Mouse (Mus musculus) lung, embryonic 15.5 days (tissue): Measurements from ENCODE around the gene Hsp90ab1. TPM values are rescaled to one million over a fixed set of nuclear protein-coding genes. Genes with fewer than 3 reads are reported as not detected.

Experiments
- ATAC-seq: fragments of 200-750 bp; cut with Nextera tagmentation; 2 replicates; pipeline ENCODE4 v1.8.0; 2017; ENCODE audit warnings: moderate number of reproducible peaks, borderline replicate concordance; ENCODE audit not compliant: low FRiP score, low TSS enrichment; ENCODE audit errors: extremely low read depth
- H3K27ac ChIP-seq: fragments of 300-500 bp; sonication (generic); 2 replicates; pipeline ENCODE4 v1.5.1; 2015; ENCODE audit warnings: moderate library complexity, mild to moderate bottlenecking, inconsistent platforms
- H3K27me3 ChIP-seq: fragments of 300-500 bp; sonication (generic); 2 replicates; pipeline ENCODE4 v1.6.1; 2015; ENCODE audit warnings: inconsistent platforms
- H3K36me3 ChIP-seq: fragments of 300-500 bp; sonication (generic); 2 replicates; pipeline ENCODE4 v1.6.1; 2015; ENCODE audit warnings: inconsistent platforms
- H3K4me1 ChIP-seq: fragments of 300-500 bp; sonication (generic); 2 replicates; pipeline ENCODE4 v1.6.1; 2015; ENCODE audit warnings: inconsistent platforms
- H3K4me2 ChIP-seq: fragments of 300-500 bp; sonication (generic); 2 replicates; pipeline ENCODE4 v1.6.1; 2015; ENCODE audit warnings: inconsistent platforms, mild to moderate bottlenecking, moderate library complexity
- H3K4me3 ChIP-seq: fragments of 300-500 bp; sonication (generic); 2 replicates; pipeline ENCODE4 v1.5.1; 2015; ENCODE audit warnings: mild to moderate bottlenecking, inconsistent platforms
- H3K9ac ChIP-seq: fragments of 300-500 bp; sonication (generic); 2 replicates; pipeline ENCODE4 v1.6.1; 2015; ENCODE audit warnings: inconsistent platforms
- H3K9me3 ChIP-seq: fragments of 300-500 bp; sonication (generic); 2 replicates; pipeline ENCODE4 v1.6.1; 2016; ENCODE audit warnings: inconsistent platforms
- WGBS: fragments of 180-500 bp; shearing (Covaris S2); methylation state at CpG from one replicate; pipeline ENCODE4 v1.1.7; 2015; 5-methylcytosine and 5-hydroxymethylcytosine counted together
- polyA plus RNA-seq: library from polyadenylated mRNA; unstranded; fragments of >200 nt; fragmentation: Nextera tagmentation; extraction: Ambion mirVana; gene quantifications from 2 replicates; pipeline ENCODE4 v1.2.1, GENCODE M21; 2015

Gene Hsp90ab1
- polyA plus RNA-seq, 1 experiment from 2014 or later, result 1,572 TPM

- 6% methylated on average over 8 of the region's 8 CpGs for WGBS
- Histone ChIP-seq H3K27me3 (peaks cover 65% of the 10 kb centered on the region), H3K9ac (no peak overlapping the region), H3K36me3 (no peaks in the 10 kb centered on the region), H3K4me1 (peaks cover 21% of the 10 kb centered on the region), H3K9me3 (no peaks in the 10 kb centered on the region), H3K4me3 (no peak overlapping the region), H3K4me2 (no peak overlapping the region), H3K27ac (no peak overlapping the region)
- no peak for ATAC-seq
Observed at GRCm38 (mm10) chr17:45551816-45552451, 21.1 kb downstream of the Hsp90ab1 start.

DNA sequence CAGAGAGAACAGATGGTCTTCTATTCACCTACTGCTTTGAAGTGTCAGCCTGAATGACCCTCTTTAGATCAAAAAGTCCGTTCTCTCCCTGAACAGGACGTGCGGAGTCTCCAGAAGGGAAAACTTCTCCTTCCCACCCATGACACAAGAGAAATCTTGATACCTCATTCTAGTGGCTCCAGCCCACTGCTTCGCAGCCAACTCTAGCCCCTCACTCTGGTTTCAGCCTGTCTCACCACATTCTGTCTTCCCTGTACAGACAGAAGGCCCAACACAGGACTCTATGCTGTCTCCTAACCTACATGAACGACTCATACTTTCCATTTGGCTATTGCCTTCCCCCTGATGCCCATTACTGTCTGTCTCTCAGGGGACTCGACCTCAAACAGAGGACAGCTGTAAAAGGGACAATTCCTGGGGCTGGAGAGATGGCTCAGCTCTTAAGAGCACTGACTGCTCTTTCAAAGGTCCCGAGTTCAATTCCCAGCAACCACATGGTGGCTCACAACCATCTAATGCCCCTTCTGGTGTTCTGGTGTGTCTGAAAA lies 21.7 kb downstream of the Hsp90ab1 start:
- 42% methylated on average over 7 of the region's 7 CpGs for WGBS
- H3K9ac ChIP-seq, result no peak overlapping the region
- no peak overlapping the region for H3K4me2 ChIP-seq
- no peak overlapping the region for H3K27ac ChIP-seq
- H3K4me3 ChIP-seq, result no peak overlapping the region
- H3K4me1 ChIP-seq, result peaks cover 20% of the 10 kb centered on the region
- peaks cover 65% of the 10 kb centered on the region for H3K27me3 ChIP-seq
- no peaks in the 10 kb centered on the region for H3K36me3 ChIP-seq
- ATAC-seq, result no peak
- H3K9me3 ChIP-seq, result no peaks in the 10 kb centered on the region

DNA sequence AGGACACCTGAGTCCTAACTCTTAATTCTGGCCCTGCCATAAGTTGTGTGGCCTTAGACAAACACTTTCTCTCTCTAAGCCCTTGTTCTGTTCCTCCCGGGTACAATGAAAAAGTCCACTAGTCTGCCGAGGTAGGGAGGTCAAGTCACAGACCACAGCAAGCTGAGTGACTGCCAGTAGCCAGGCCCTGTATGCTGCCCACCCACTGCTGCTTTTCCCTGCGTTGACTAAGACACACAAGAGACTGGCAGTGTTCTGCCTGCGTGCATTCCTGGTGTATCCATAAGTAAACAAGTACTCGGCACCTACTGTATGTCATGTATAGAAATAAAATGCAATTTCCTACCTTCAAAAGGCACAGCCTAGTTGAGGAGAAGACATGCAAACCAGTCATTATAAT lies 22.8 kb downstream of the Hsp90ab1 start:
- H3K36me3 ChIP-seq, result no peaks in the 10 kb centered on the region
- 13% methylated on average over 5 of the region's 5 CpGs for WGBS
- H3K9me3 ChIP-seq, result no peaks in the 10 kb centered on the region
- ATAC-seq, result no peak
- peaks cover 21% of the 10 kb centered on the region for H3K4me1 ChIP-seq
- no peak overlapping the region for H3K4me3 ChIP-seq
- H3K9ac ChIP-seq, result no peak overlapping the region
- peak overlapping the region; percentile 100 for H3K4me2 ChIP-seq
- no peak overlapping the region for H3K27ac ChIP-seq
- H3K27me3 ChIP-seq, result peaks cover 69% of the 10 kb centered on the region

DNA sequence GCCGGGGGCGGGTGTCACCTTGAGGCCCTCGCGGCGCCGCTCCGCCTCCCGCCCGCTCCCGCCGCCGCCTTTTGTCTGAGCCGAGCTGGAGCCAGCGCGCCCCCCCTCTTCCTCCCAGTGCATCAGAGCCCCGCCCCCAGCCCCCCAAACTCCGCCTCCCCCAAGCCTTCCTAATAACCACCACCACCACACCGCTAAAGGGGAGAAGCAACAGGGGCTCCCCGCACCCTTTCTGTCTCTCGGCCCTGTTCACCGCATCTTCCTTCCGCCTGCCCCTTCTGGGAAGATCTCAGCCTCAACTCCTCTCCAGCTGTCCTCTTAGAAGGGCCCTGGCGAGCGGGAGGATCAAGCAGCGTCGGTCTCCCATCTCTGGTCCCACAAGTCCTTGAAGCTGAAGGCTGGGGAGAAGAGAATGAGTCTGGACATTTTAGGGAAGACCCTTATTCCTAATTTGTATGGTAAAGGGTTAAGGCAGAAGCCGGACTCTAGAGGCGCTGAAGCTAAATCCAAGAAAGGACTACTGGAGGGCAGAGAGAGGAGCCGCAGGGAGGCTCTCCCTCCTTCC lies 23.4 kb downstream of the Hsp90ab1 start, which contains the start of gene Tmem151b:
Gene Tmem151b, minus strand, starts transcription at position 61 of the 565 bp plus-strand sequence.
- Histone ChIP-seq H3K4me3 (peak within 1 kb of the TSS; percentile 68), H3K4me2 (peak within 1 kb of the TSS; percentile 100), H3K9me3 (no peaks in the 10 kb centered on the region), H3K27me3 (peaks cover 72% of the 10 kb centered on the region), H3K36me3 (no peaks in the 10 kb centered on the region), H3K9ac (peak within 1 kb of the TSS; percentile 56), H3K27ac (no peak within 1 kb of the TSS), H3K4me1 (peaks cover 27% of the 10 kb centered on the region)
- WGBS, result 0% methylated on average over 14 of the region's 29 CpGs
- ATAC-seq, result no peak

- Histone ChIP-seq H3K27me3 (peaks cover 77% of the 10 kb centered on the region), H3K27ac (no peak overlapping the region), H3K9me3 (no peaks in the 10 kb centered on the region), H3K4me1 (peaks cover 34% of the 10 kb centered on the region), H3K36me3 (no peaks in the 10 kb centered on the region), H3K4me3 (peak overlapping the region; percentile 68), H3K9ac (peak overlapping the region; percentile 56), H3K4me2 (peak overlapping the region; percentile 100)
- 3% methylated on average over 53 of the region's 68 CpGs for WGBS
- ATAC-seq, result peak; percentile 25; the same call in 1 of the 2 replicates
Observed at GRCm38 (mm10) chr17:45548541-45549512, 24.2 kb downstream of the Hsp90ab1 start.

GRCm38 (mm10) chr17:45547461-45548190 lies 25.4 kb downstream of the Hsp90ab1 start:
- H3K9me3 ChIP-seq, result no peaks in the 10 kb centered on the region
- peaks cover 84% of the 10 kb centered on the region for H3K27me3 ChIP-seq
- ATAC-seq, result no peak
- H3K4me2 ChIP-seq, result no peak overlapping the region
- H3K9ac ChIP-seq, result no peak overlapping the region
- H3K36me3 ChIP-seq, result no peaks in the 10 kb centered on the region
- 71% methylated on average over 5 of the region's 5 CpGs for WGBS
- no peak overlapping the region for H3K27ac ChIP-seq
- H3K4me3 ChIP-seq, result no peak overlapping the region
- peaks cover 34% of the 10 kb centered on the region for H3K4me1 ChIP-seq

DNA sequence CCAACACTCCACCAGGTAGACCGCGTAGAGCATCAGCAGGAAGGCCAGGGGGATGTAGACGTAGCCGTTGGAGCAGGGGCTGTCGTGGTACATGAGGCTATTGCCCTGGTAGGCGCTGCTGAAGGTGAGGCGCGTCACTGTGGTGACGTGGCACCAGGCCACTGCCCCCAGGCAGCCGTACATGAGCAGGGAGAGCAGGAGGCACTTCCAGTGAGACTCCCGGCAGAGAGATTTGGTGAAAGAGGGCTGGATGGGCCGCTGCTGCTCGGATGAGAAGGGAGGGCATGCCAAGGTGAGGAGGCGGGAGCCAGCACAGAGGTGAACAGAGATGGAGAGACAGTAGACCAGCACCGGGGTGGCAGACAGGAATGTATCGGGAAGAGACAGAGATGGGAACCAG lies 26.1 kb downstream of the Hsp90ab1 start:
- no peak overlapping the region for H3K9ac ChIP-seq
- no peak overlapping the region for H3K4me2 ChIP-seq
- no peak overlapping the region for H3K4me3 ChIP-seq
- 69% methylated on average over 16 of the region's 16 CpGs for WGBS
- H3K36me3 ChIP-seq, result no peaks in the 10 kb centered on the region
- ATAC-seq, result no peak
- H3K9me3 ChIP-seq, result no peaks in the 10 kb centered on the region
- no peak overlapping the region for H3K27ac ChIP-seq
- H3K27me3 ChIP-seq, result peaks cover 91% of the 10 kb centered on the region
- peaks cover 33% of the 10 kb centered on the region for H3K4me1 ChIP-seq

DNA sequence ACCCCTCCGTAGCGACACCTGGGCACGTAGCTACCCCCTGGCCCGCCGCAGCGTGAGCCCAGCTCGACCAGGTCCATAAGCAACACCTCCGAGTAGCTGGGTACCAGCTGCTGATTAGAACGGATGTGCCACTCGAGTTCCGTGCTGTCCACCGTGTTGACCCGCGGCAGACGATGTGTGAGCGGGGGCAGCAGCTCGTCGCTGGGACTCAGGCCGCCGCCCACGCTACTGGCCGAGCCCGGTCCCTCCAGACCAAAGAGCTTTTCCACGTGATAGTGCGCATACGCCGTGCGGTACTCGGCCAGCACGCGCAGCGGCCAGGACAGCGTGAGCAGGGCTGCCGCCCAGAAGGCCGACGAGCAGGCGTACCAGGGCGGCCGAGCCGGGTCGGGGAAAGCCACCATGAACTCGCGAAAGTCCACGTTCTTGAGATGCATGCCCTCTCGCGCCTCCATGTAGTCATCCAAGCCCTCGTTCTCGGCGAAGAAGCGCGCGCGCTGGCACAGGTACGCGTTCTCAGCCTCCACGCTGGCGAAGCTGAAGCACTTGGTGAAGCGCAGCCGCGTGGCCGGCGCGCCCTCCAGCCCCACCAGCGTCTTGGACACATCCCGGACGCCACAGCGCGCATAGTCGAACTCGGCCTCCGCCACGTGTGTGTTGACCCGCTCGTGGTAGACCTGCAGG lies 27.7 kb downstream of the Hsp90ab1 start:
- Histone ChIP-seq H3K36me3 (no peaks in the 10 kb centered on the region), H3K27ac (no peak overlapping the region), H3K4me2 (peak overlapping the region; percentile 55), H3K4me1 (peaks cover 31% of the 10 kb centered on the region), H3K9ac (no peak overlapping the region), H3K27me3 (peaks cover 93% of the 10 kb centered on the region), H3K9me3 (no peaks in the 10 kb centered on the region), H3K4me3 (peak overlapping the region; percentile 28)
- no peak for ATAC-seq
- WGBS, result 7% methylated on average over 74 of the region's 74 CpGs

DNA sequence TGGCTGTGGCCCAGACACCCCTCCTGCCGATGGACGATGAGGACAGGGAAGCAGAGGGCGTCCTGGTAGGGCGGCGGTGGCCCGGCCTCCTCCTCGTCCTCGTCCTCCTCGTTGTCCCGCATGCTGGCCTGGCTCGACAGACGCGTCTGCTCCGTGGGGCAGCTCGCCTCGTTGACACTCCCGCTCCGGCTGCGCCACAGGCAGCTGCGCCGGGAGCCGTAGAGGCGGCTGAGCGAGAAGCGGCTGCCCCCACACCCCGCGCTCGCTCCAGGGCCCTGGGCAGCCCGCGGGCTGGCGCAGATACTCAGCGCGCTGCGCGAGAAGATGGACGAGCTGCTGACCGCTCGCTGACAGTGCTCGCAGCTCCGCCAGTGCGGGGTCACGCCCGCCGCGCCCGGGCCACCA lies 28.2 kb downstream of the Hsp90ab1 start:
- Histone ChIP-seq H3K4me2 (peak overlapping the region; percentile 55), H3K4me3 (peak overlapping the region; percentile 28), H3K9ac (no peak overlapping the region), H3K9me3 (no peaks in the 10 kb centered on the region), H3K27ac (no peak overlapping the region), H3K4me1 (peaks cover 26% of the 10 kb centered on the region), H3K36me3 (no peaks in the 10 kb centered on the region), H3K27me3 (peaks cover 96% of the 10 kb centered on the region)
- 3% methylated on average over 40 of the region's 46 CpGs for WGBS
- ATAC-seq, result no peak

DNA sequence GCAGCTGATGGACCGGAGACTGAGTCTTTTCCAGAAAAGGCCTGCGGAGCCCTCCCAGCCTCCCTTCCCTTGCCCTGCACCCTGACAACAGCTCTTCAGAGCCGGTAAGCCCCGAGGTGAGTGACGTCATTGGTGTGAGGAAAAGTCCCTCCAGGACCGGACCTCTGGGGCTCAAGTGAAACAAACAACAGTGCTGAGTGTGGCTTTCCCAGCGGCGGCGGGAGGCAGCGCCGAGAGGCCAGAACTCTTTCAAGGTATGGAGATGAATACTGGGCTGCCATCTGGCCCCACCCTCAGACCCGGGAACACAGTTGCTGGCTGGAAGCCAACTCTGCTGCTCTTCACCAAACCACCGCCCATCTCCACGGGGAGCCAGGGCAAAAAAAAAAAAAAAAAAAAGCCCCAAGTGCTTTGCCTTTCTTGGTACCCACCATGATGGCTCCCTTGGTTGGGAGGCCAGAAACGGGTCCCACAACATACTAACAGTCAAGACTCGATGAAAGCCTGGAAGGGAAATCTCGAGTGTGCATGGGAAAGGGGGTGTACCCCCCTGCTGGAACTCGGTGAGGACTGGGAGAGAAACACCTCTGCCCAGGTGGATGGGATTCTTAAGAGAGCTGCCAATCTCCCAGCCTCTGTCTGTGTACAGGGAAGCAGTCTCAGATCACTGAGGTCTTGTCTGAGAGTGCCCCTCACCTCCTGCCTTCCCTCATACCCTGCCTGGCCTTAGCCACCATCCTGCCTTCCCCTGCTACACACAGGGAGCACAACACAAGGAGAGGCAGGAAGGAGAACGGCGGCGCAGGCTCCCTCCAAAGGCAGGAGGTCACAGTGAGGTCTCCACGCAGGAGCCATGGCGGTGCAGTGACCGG lies 28.8 kb downstream of the Hsp90ab1 start:
- no peak overlapping the region for H3K27ac ChIP-seq
- peak overlapping the region; percentile 55 for H3K4me2 ChIP-seq
- no peaks in the 10 kb centered on the region for H3K36me3 ChIP-seq
- no peaks in the 10 kb centered on the region for H3K9me3 ChIP-seq
- 8% methylated on average over 24 of the region's 24 CpGs for WGBS
- ATAC-seq, result no peak
- peak overlapping the region; percentile 28; the same call in 1 of the 2 replicates for H3K4me3 ChIP-seq
- no peak overlapping the region for H3K9ac ChIP-seq
- H3K4me1 ChIP-seq, result peaks cover 24% of the 10 kb centered on the region
- H3K27me3 ChIP-seq, result peaks cover 98% of the 10 kb centered on the region
